Mouse (Mus musculus) CH12.LX (cell line): ENCODE measurements around the gene Smad1. TPM values are rescaled to one million over a fixed set of nuclear protein-coding genes. Genes with fewer than 3 reads are reported as not detected.

Experiments used
- DNase-seq: peaks from one replicate; pipeline ENCODE4 v3.0.0-alpha.2; 2013; ENCODE audit errors: extremely low read depth
- H3K27ac ChIP-seq: 2 replicates; pipeline ENCODE4 v1.5.1; 2012; ENCODE audit warnings: low read depth, mild to moderate bottlenecking, control low read depth, moderate library complexity; ENCODE audit not compliant: insufficient read depth
- H3K27me3 ChIP-seq: replicated peaks from 2 replicates; pipeline ENCODE3; 2012; ENCODE audit warnings: inconsistent platforms
- H3K36me3 ChIP-seq, 2 experiments: replicated peaks in 1 of 2; 2 replicates each; pipeline versions ENCODE3 to v1.6.1; 2012; ENCODE audit warnings: inconsistent platforms in 1 of 2, low read length in 1 of 2, mild to moderate bottlenecking in 1 of 2, mixed read lengths in 1 of 2, moderate library complexity in 1 of 2; ENCODE audit not compliant: control insufficient read depth in 1 of 2, insufficient read depth in 1 of 2
- H3K4me1 ChIP-seq, 2 experiments: 2 replicates each; pipeline ENCODE4 v1.6.1; 2012; ENCODE audit warnings: inconsistent platforms in 1 of 2, moderate library complexity in 1 of 2; ENCODE audit not compliant: insufficient read depth in 2 of 2, control insufficient read depth in 1 of 2
- H3K4me2 ChIP-seq: 2 replicates; pipeline ENCODE4 v1.6.1; 2012; ENCODE audit warnings: low read depth, mild to moderate bottlenecking, control low read depth; ENCODE audit not compliant: poor library complexity, insufficient read depth, severe bottlenecking
- H3K4me3 ChIP-seq, 3 experiments: fragments of 150-350 bp in 1 of 3; sonication (generic) in 1 of 3; replicated peaks in 1 of 3; 2 replicates each; pipeline versions ENCODE3 to v1.5.1; 2011 to 2012; ENCODE audit warnings: low read depth in 2 of 3, low read length in 2 of 3, mild to moderate bottlenecking in 2 of 3, moderate library complexity in 2 of 3, control low read depth in 1 of 3, improper control_type of control experiment in 1 of 3, inconsistent platforms in 1 of 3, mixed read lengths in 1 of 3; ENCODE audit not compliant: poor library complexity in 1 of 3
- H3K79me2 ChIP-seq: replicated peaks from 2 replicates; pipeline ENCODE4 v1.6.1; 2012; ENCODE audit warnings: mild to moderate bottlenecking, moderate library complexity; ENCODE audit not compliant: control insufficient read depth, poor library complexity, insufficient read depth, severe bottlenecking; ENCODE audit errors: extremely low read depth
- H3K9ac ChIP-seq: 2 replicates; pipeline ENCODE4 v1.6.1; 2012; ENCODE audit warnings: low read depth, mild to moderate bottlenecking, control low read depth, moderate library complexity; ENCODE audit not compliant: insufficient read depth
- H3K9me3 ChIP-seq: replicated peaks from 2 replicates; pipeline ENCODE3; 2012; ENCODE audit warnings: low read length, inconsistent platforms, mixed read lengths
- BHLHE40 ChIP-seq: IDR thresholded peaks from 2 replicates; pipeline ENCODE4 v1.6.1; 2011; ENCODE audit warnings: mild to moderate bottlenecking, low read depth, low read length, improper control_type of control experiment
- CHD2 ChIP-seq: IDR thresholded peaks from 2 replicates; pipeline ENCODE4 v1.6.1; 2011; ENCODE audit warnings: low read length, improper control_type of control experiment
- CTCF ChIP-seq, 2 experiments: IDR thresholded peaks in 1 of 2; conservative IDR thresholded peaks in 1 of 2; 2 replicates each; pipeline ENCODE4 v1.5.1; 2011 to 2012; ENCODE audit warnings: low read depth in 2 of 2, low read length in 2 of 2, improper control_type of control experiment in 1 of 2, inconsistent platforms in 1 of 2, mild to moderate bottlenecking in 1 of 2, moderate library complexity in 1 of 2
- E2F4 ChIP-seq: IDR thresholded peaks from 2 replicates; pipeline ENCODE4 v1.6.1; 2011; ENCODE audit warnings: low read depth, low read length, improper control_type of control experiment; ENCODE audit not compliant: insufficient replicate concordance
- HCFC1 ChIP-seq: IDR thresholded peaks from 2 replicates; pipeline ENCODE4 v1.6.1; 2012; ENCODE audit warnings: low read depth, mild to moderate bottlenecking, inconsistent platforms, low read length, improper control_type of control experiment
- SMC3 ChIP-seq: IDR thresholded peaks from 2 replicates; pipeline ENCODE4 v1.6.1; 2011; ENCODE audit warnings: low read depth, low read length, improper control_type of control experiment
- TBP ChIP-seq: conservative IDR thresholded peaks from 2 replicates; pipeline ENCODE4 v1.6.1; 2011; ENCODE audit warnings: low read depth, low read length, improper control_type of control experiment
- TCF12 ChIP-seq: IDR thresholded peaks from 2 replicates; pipeline ENCODE4 v1.6.1; 2014; ENCODE audit warnings: low read depth, mild to moderate bottlenecking, inconsistent platforms, low read length, improper control_type of control experiment
- ZC3H11A ChIP-seq: IDR thresholded peaks from 2 replicates; pipeline ENCODE4 v1.6.1; 2012; ENCODE audit warnings: low read depth, mild to moderate bottlenecking, inconsistent platforms, low read length, improper control_type of control experiment
- ZKSCAN1 ChIP-seq: IDR thresholded peaks from 2 replicates; pipeline ENCODE4 v1.6.1; 2012; ENCODE audit warnings: low read depth, inconsistent platforms, low read length, improper control_type of control experiment, borderline replicate concordance
- dilution Hi-C: fragments of 300-500 bp; cut with MboI; formaldehyde crosslinking; loops from 2 replicates; pipeline ENCODE4 v1.14.3; 2020; ENCODE audit warnings: low sequenced_read_pairs; ENCODE audit not compliant: extremely low pct_unique_long_range_greater_than_20kb, extremely low pct_ligation_motif_present
- in situ Hi-C: fragments of 300-500 bp; cut with MboI; formaldehyde crosslinking; loops from 3 replicates; pipeline ENCODE4 v1.14.3; 2019; ENCODE audit warnings: low sequenced_read_pairs, low pct_ligation_motif_present, low pct_unique_long_range_greater_than_20kb, mixed read lengths
- polyA plus RNA-seq: library from polyadenylated mRNA; unstranded; fragments of >175 nt; gene quantifications from 2 replicates; pipeline ENCODE4 v1.2.1, GENCODE M21; 2012; ENCODE audit warnings: low read depth; ENCODE audit not compliant: insufficient read length
- total RNA-seq, 2 experiments: library from RNA; depleted of rRNA; stranded (reverse); fragments of 300-350 nt in 1 of 2; fragments of >200 nt in 1 of 2; gene quantifications; 2 replicates each; pipeline ENCODE4 v1.2.3; 2012 to 2014

The Smad1 gene
- total and polyA plus RNA-seq, 3 experiments = not detected

DNA sequence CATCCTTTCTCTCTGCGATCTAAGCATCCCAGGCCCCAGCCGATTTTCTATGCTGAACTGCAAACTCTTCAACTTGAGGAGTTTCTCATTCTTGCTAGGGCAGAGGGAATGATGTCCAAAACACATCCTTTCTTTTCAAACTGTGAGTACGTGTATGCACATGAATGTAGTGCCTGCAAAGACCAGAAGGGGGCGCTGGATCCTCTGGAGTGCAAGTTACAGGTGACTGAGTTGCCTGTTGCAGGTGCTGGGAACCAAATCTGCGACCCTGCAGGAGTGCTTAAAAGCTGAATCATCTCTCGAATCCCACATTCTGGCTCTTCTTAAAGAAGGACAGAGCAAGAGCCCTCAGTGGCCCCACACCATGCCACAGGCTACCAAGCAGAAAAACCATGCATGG is 13.0 kb downstream of the Smad1 start:
- H3K4me3 ChIP-seq = no peak overlapping the region
- no peak overlapping the region for H3K4me2 ChIP-seq
- no peaks in the 10 kb centered on the region for H3K79me2 ChIP-seq
- in situ Hi-C loops = no loop called here
- no peaks in the 10 kb centered on the region for H3K27me3 ChIP-seq
- H3K4me1 ChIP-seq = no peaks in the 10 kb centered on the region; a peak in 1 of 4 replicates
- H3K27ac ChIP-seq = no peak overlapping the region
- H3K9me3 ChIP-seq = no peaks in the 10 kb centered on the region
- no peak overlapping the region for H3K9ac ChIP-seq
- dilution Hi-C loops = no loop called here
- TF ChIP-seq TBP (no peak), ZKSCAN1 (no peak), CTCF (conservative IDR thresholded peaks at IDR 0.05 in 1 of 2, IDR thresholded peaks at IDR 0.05 in 1 of 2; ENCODE audit: low read depth in 2 of 2, low read length in 2 of 2) (peak; percentile 22 to 23; a peak in 1 of 4 replicates)
- no peaks in the 10 kb centered on the region for H3K36me3 ChIP-seq
- DNase-seq = no peak

DNA sequence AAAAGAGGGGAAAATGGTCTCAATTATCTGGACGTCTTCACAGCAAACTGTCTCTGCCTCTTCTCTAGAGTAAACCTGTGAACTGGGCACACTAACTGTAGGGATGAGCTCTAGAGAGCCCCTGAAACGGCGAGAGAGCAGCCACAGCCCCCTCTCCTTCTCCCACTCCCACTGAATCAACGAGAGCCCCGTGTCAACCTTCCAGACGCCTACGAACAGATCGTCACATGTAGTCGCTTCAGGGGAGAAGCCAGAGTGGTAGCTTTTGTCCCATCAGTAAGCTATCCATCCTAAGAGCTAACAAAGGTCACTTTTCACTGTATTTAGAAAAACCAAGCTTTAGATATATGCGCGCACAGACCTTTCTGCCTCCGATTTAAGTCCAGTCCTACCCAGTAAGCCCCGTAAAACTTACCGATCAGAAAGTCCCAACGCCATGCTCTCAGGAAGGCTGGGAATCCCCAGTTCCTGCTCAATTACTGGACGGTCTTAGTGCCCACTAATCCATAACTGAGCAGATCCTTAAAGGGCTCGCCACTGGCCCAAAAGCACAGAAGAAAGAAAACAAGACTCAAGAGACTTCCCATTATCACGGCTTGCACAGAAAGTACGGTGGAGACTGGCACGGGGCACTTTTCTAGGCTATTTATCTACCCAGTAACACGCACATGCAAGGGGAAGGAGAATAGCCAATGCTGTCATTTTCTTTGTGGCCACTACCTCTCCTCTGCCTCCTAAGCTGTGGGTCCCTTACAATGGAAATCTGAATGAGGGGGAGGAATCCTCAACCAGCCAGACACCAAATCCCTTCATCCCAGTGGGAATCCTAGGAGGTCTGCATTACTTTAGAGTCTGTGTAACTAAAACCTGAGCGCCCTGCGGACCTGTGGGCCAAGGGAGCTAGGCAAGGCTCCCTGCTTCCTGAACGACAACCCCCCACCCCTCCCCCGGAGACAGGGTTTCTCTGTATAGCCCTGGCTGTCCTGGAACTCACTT is 14.7 kb downstream of the Smad1 start:
- in situ Hi-C loops (no loop called here), dilution Hi-C loops (no loop called here)
- Histone ChIP-seq H3K79me2 (no peaks in the 10 kb centered on the region), H3K27ac (no peak overlapping the region), H3K36me3 (no peaks in the 10 kb centered on the region), H3K4me2 (no peak overlapping the region), H3K4me3 (no peak overlapping the region)
- DNase-seq = no peak
- TF ChIP-seq ZC3H11A = no peak
- no peak for TF ChIP-seq CHD2
- TF ChIP-seq, all 38 proteins: peak for 0
- no peaks in the 10 kb centered on the region for H3K9me3 ChIP-seq
- no peaks in the 10 kb centered on the region; a peak in 1 of 4 replicates for H3K4me1 ChIP-seq
- no peak overlapping the region for H3K9ac ChIP-seq
- H3K27me3 ChIP-seq = no peaks in the 10 kb centered on the region

DNA sequence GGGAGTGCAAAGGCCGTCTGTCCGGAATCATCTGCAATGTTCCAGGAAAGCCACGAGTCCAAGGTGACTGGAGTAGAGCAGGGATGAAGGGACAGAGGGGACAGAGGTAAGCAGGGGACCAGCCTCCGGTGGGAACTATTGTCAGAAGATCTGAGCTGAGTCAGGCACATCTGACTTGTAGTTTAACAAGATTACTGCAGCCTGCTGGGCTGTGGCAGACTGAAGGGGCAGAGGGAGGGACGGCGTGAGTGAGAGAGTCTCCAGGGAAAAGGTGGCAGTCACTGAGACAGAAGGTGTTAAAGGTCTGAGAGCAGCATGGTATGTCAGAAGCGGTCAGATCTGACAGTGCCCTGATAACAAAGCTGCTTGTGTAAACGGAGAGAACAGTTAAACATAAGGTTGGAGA is 16.5 kb downstream of the Smad1 start:
- in situ Hi-C loops = no loop called here

More for the DNA sequence above, 16.5 kb downstream of the Smad1 start:
- H3K36me3 ChIP-seq = no peaks in the 10 kb centered on the region
- no peak overlapping the region for H3K4me3 ChIP-seq
- TF ChIP-seq E2F4 = no peak
- TF ChIP-seq CHD2 = no peak
- no peak for TF ChIP-seq BHLHE40
- TF ChIP-seq SMC3 = no peak
- no peak for TF ChIP-seq HCFC1
- TF ChIP-seq TCF12 = no peak
- no peak for TF ChIP-seq ZKSCAN1
- no peaks in the 10 kb centered on the region for H3K27me3 ChIP-seq
- DNase-seq = no peak
- H3K9ac ChIP-seq = no peak overlapping the region
- dilution Hi-C loops = no loop called here
- no peak overlapping the region for H3K4me2 ChIP-seq
- no peaks in the 10 kb centered on the region; a peak in 1 of 4 replicates for H3K4me1 ChIP-seq
- no peak overlapping the region for H3K27ac ChIP-seq
- no peaks in the 10 kb centered on the region for H3K9me3 ChIP-seq
- H3K79me2 ChIP-seq = no peaks in the 10 kb centered on the region
